In genomic region chr13:95176399-95176798, GRCm38 (mm10) we compare ENCODE assay signal across 17 mouse cellular contexts.
DNase-seq lines count a peak whose midpoint lies in the region; ATAC-seq and TF ChIP-seq lines count a peak whose summit lies in the region.
"Had no signal": no experiment of that assay in that cellular context is flagged by ENCODE, and none has a peak within 500 bp of the region (broad histone marks: within the 10 kb centered on the region; RNA-seq: fewer than 3 reads in every experiment).

No protein-coding gene starts in this region.

- 34% methylated on average over 5 of the region's 5 CpGs for WGBS in heart, postnatal 0 days
- WGBS in kidney, embryonic 16.5 days: 57% methylated on average over 5 of the region's 5 CpGs

- no peak for TF ChIP-seq CTCF in heart, postnatal 0 days (IDR thresholded peaks at IDR 0.05; ENCODE audit: low read depth)

- H3K27ac ChIP-seq in heart, postnatal 0 days (ENCODE audit: low read depth): no peak overlapping the region
- no peak overlapping the region for H3K27ac ChIP-seq in kidney, embryonic 16.5 days (ENCODE audit: low read length)
- H3K27ac ChIP-seq: embryonic facial prominence, embryonic 15.5 days; forebrain, embryonic 13.5 days; heart, embryonic 13.5 days; limb, embryonic 10.5 days; liver, embryonic 13.5 days had no signal

- H3K27me3 ChIP-seq in heart, postnatal 0 days (ENCODE audit: control insufficient read depth, insufficient read depth, low read length): no peaks in the 10 kb centered on the region
- no peaks in the 10 kb centered on the region for H3K27me3 ChIP-seq in kidney, embryonic 16.5 days (ENCODE audit: insufficient read depth, low read length)
- H3K27me3 ChIP-seq: embryonic facial prominence, embryonic 15.5 days; forebrain, embryonic 13.5 days; liver, embryonic 13.5 days had no signal

- no peaks in the 10 kb centered on the region for H3K36me3 ChIP-seq in heart, postnatal 0 days (replicated peaks; ENCODE audit: control insufficient read depth, insufficient read depth, low read length)
- no peaks in the 10 kb centered on the region for H3K36me3 ChIP-seq in kidney, embryonic 16.5 days (ENCODE audit: insufficient read depth, low read length)
- H3K36me3 ChIP-seq: embryonic facial prominence, embryonic 15.5 days; heart, embryonic 13.5 days; limb, embryonic 10.5 days; liver, embryonic 13.5 days had no signal

- H3K9ac ChIP-seq in heart, postnatal 0 days (replicated peaks; ENCODE audit: low read depth, low read length): no peak overlapping the region
- H3K9ac ChIP-seq in kidney, embryonic 16.5 days (replicated peaks; ENCODE audit: low read length): no peak overlapping the region
- H3K9ac ChIP-seq: embryonic facial prominence, embryonic 15.5 days; forebrain, embryonic 13.5 days; heart, embryonic 13.5 days; liver, embryonic 13.5 days had no signal

- no peak overlapping the region for H3K4me2 ChIP-seq in heart, postnatal 0 days (ENCODE audit: low read depth, low read length)
- no peak overlapping the region for H3K4me2 ChIP-seq in kidney, embryonic 16.5 days (replicated peaks; ENCODE audit: low read depth, low read length)
- H3K4me2 ChIP-seq: embryonic facial prominence, embryonic 15.5 days; forebrain, embryonic 13.5 days; heart, embryonic 13.5 days; liver, embryonic 13.5 days had no signal

- H3K4me1 ChIP-seq in heart, postnatal 0 days (ENCODE audit: control insufficient read depth, insufficient read depth): 0 out of 2 replicates have a peak, but pooled peaks cover 4% of the 10 kb centered on the region
- no peaks in the 10 kb centered on the region for H3K4me1 ChIP-seq in kidney, embryonic 16.5 days (ENCODE audit: insufficient read depth, low read length)
- H3K4me1 ChIP-seq: embryonic facial prominence, embryonic 15.5 days; forebrain, embryonic 13.5 days; limb, embryonic 10.5 days; liver, embryonic 13.5 days; megakaryocyte, embryonic 14.5 days had no signal

- no peak overlapping the region for H3K4me3 ChIP-seq in heart, postnatal 0 days (ENCODE audit: low read depth, low read length)
- no peak overlapping the region for H3K4me3 ChIP-seq in kidney, embryonic 16.5 days (ENCODE audit: low read length)
- H3K4me3 ChIP-seq: embryonic facial prominence, embryonic 15.5 days; forebrain, embryonic 13.5 days; heart, embryonic 13.5 days; limb, embryonic 10.5 days; liver, embryonic 13.5 days; megakaryocyte, embryonic 14.5 days had no signal

- no peak for DNase-seq in heart, postnatal 0 days (ENCODE audit: low spot score)
- no peak for DNase-seq in heart, adult 18-20 months
- DNase-seq in kidney, adult 18-20 months: no peak
- peak; percentile 12 for DNase-seq in A20 (ENCODE audit: low read depth, low spot score)
- peak; percentile 60 for DNase-seq in adrenal gland, postnatal 10 days
- DNase-seq in spleen, postnatal 14 days (ENCODE audit: low spot score in 2 of 2): no peak
- DNase-seq in natural killer cell, adult 2 months (ENCODE audit: low spot score in 2 of 2): no peak
- DNase-seq: gastrocnemius, postnatal 10 days; liver, embryonic 13.5 days; thymus, postnatal 36 days had no signal

- 0 out of 2 replicates have a peak, but pooled peaks have one; percentile 36 for ATAC-seq in heart, postnatal 0 days (ENCODE audit: insufficient read depth, low read depth)
- peak; percentile 31; the same call in 1 of the 2 replicates for ATAC-seq in kidney, embryonic 16.5 days (ENCODE audit: low FRiP score, low TSS enrichment)
- ATAC-seq: forebrain, embryonic 13.5 days; lung, postnatal 0 days had no signal

- no peak for TF ChIP-seq EP300 in heart, postnatal 0 days (IDR thresholded peaks at IDR 0.05; ENCODE audit: low read depth)

- H3K9me3 ChIP-seq in heart, postnatal 0 days (replicated peaks; ENCODE audit: control insufficient read depth, low read length): no peaks in the 10 kb centered on the region
- H3K9me3 ChIP-seq in kidney, embryonic 16.5 days (ENCODE audit: low read length): no peaks in the 10 kb centered on the region
- H3K9me3 ChIP-seq: embryonic facial prominence, embryonic 15.5 days; forebrain, embryonic 13.5 days; heart, embryonic 13.5 days; limb, embryonic 10.5 days; liver, embryonic 13.5 days; megakaryocyte, embryonic 14.5 days had no signal

Comparison
In these comparisons a context has a peak if more than half of its experiments do, and no peak if none do; other contexts are left out.
1. DNase-seq: peak in A20 (single experiment) and adrenal gland, postnatal 10 days (single experiment); none in heart, postnatal 0 days (single experiment), heart, adult 18-20 months (0 of 2), kidney, adult 18-20 months (single experiment), spleen, postnatal 14 days (0 of 2) and natural killer cell, adult 2 months (0 of 2).